Mouse (Mus musculus) left cerebral cortex, adult 18-20 months (tissue): ENCODE results near the gene Eipr1. TPM values are rescaled to one million over a fixed set of nuclear protein-coding genes. Genes with fewer than 3 reads are reported as not detected.
A peak's percentile ranks its signal among the peaks of the same experiment; 100 is the strongest.
"Not testable (repeated sequence)": the region's sequence is repeated elsewhere in the genome, so short reads cannot be mapped to it uniquely, and the experiment has no call there.

ENCODE experiments used
- DNase-seq, 2 experiments: peaks; one replicate each; pipeline ENCODE4 v3.0.0; 2021 to 2022; ENCODE audit warnings: low spot score in 2 of 2, mixed read lengths in 1 of 2
- long read RNA-seq, 2 experiments: library from polyadenylated mRNA; stranded (forward); transcript quantifications; one replicate each; pipeline ENCODE4 v2.0.0; 2021
- total RNA-seq, 2 experiments: library from RNA; stranded (reverse); gene quantifications; 2 replicates each; pipeline ENCODE4 v1.2.3; 2021

Gene Eipr1
- 10 to 100 TPM; 60.2 to 66.6 TPM for total RNA-seq
- long read RNA-seq, experiment 1, full-length matches to known transcripts = 116 of 130 reads
- long read RNA-seq, experiment 1, partial matches to known transcripts = 1 of 130 reads
- long read RNA-seq, experiment 1, other reads (novel, unspliced or antisense) = 13 of 130 reads
- long read RNA-seq, experiment 2, full-length matches to known transcripts = 86 of 97 reads
- long read RNA-seq, experiment 2, partial matches to known transcripts = 5 of 97 reads
- long read RNA-seq, experiment 2, other reads (novel, unspliced or antisense) = 6 of 97 reads

- DNase-seq = peak; percentile 83 to 89
These were observed at the start of gene Eipr1 for GRCm38 (mm10) chr12:28751508-28752263. Gene Eipr1 (plus strand): TSS chr12:28751803.

GRCm38 (mm10) chr12:28704381-28704780, 47.2 kb upstream of the Eipr1 start:
- no peak for DNase-seq

GRCm38 (mm10) chr12:28705204-28705603, 46.4 kb upstream of the Eipr1 start:
- DNase-seq = no peak

- DNase-seq = no peak
These were observed 43.4 kb upstream of the Eipr1 start for GRCm38 (mm10) chr12:28708154-28708553.

GRCm38 (mm10) chr12:28710566-28711185, 40.9 kb upstream of the Eipr1 start:
- DNase-seq = peak; percentile 81 to 89

- DNase-seq = peak in 1 of 2 experiments; percentile 62
These were observed 36.6 kb upstream of the Eipr1 start for GRCm38 (mm10) chr12:28714822-28715632.

- no peak for DNase-seq
These were observed 34.5 kb upstream of the Eipr1 start for GRCm38 (mm10) chr12:28717066-28717465.

GRCm38 (mm10) chr12:28718106-28718505, 33.5 kb upstream of the Eipr1 start:
- no peak for DNase-seq

- DNase-seq = no peak
These were observed 27.2 kb upstream of the Eipr1 start for GRCm38 (mm10) chr12:28724366-28724765.

GRCm38 (mm10) chr12:28726204-28726603, 25.4 kb upstream of the Eipr1 start:
- no peak for DNase-seq

GRCm38 (mm10) chr12:28727061-28727460, 24.5 kb upstream of the Eipr1 start:
- no peak for DNase-seq

- no peak for DNase-seq
These were observed 19.0 kb upstream of the Eipr1 start for GRCm38 (mm10) chr12:28732631-28733030.

- DNase-seq = not testable (repeated sequence)
These were observed 17.9 kb upstream of the Eipr1 start for GRCm38 (mm10) chr12:28733520-28734245.

- DNase-seq = no peak
These were observed 17.3 kb upstream of the Eipr1 start for GRCm38 (mm10) chr12:28734271-28734670.

GRCm38 (mm10) chr12:28735293-28735692, 16.3 kb upstream of the Eipr1 start:
- DNase-seq = no peak

- no peak for DNase-seq
These were observed 8.3 kb upstream of the Eipr1 start for GRCm38 (mm10) chr12:28743328-28743727.

- DNase-seq = peak; percentile 82 to 86
These were observed 1.5 kb upstream of the Eipr1 start, which contains the start of gene Trappc12 for GRCm38 (mm10) chr12:28750021-28750633. Gene Trappc12 (minus strand): TSS chr12:28750472.

- DNase-seq = no peak
These were observed 727 bp upstream of the Eipr1 start for GRCm38 (mm10) chr12:28750876-28751275.

- no peak for DNase-seq
These were observed 4.4 kb downstream of the Eipr1 start for GRCm38 (mm10) chr12:28756019-28756418.

- no peak for DNase-seq
These were observed 18.4 kb downstream of the Eipr1 start for GRCm38 (mm10) chr12:28769953-28770352.
